Mouse (Mus musculus) left cerebral cortex, adult 18-20 months (tissue): Measurements from ENCODE around the gene Slpi. TPM values are rescaled to one million over a fixed set of nuclear protein-coding genes. Genes with fewer than 3 reads are reported as not detected.
"Not testable (repeated sequence)": the region's sequence is repeated elsewhere in the genome, so short reads cannot be mapped to it uniquely, and the experiment has no call there.

Experiments used
- DNase-seq, 2 experiments: peaks; one replicate each; pipeline ENCODE4 v3.0.0; 2021 to 2022; ENCODE audit warnings: low spot score in 2 of 2, mixed read lengths in 1 of 2
- total RNA-seq, 2 experiments: library from RNA; stranded (reverse); gene quantifications; 2 replicates each; pipeline ENCODE4 v1.2.3; 2021

Gene Slpi
- total RNA-seq, 2 experiments from 2014 or later: 0.82 TPM; not detected in 1

DNA sequence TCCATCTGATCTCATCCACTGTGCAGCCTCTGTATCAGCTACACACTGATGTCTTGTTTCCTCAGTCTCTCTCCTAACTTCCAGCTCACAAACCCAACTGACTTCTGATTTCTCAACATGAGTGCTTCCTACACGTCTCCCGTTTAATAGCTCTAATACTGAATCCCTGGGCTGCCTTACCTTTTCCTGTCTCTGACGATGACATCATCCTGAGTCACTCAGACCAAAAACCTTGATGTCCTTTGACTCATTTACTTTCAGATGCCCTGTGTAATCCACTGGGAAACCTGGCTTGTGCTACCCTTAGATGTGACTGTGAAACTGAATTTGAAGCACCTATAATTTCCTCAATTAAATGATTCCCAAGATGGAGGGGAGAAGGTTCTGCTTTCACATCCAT, 5.9 kb downstream of the Slpi start:
- DNase-seq: no peak

DNA sequence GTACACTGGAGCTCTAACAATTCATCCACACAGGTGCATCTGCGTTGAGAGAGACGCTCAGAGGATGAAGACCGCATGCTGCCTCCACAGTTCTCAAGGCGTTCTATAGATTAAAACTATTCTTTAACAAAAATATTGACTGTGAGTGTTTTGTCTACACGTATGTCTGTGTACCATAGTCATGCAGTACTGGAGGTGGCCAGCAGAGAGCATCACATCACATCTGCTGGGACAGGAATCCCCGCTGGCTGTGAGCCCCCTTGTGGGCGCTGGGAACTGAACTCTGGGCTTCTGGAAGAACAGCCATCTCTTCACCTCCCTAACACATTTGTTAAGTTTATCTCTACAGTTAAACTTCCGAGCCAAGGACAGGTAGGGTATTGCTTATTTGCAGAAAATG, 7.2 kb downstream of the Slpi start:
- DNase-seq: no peak

DNA sequence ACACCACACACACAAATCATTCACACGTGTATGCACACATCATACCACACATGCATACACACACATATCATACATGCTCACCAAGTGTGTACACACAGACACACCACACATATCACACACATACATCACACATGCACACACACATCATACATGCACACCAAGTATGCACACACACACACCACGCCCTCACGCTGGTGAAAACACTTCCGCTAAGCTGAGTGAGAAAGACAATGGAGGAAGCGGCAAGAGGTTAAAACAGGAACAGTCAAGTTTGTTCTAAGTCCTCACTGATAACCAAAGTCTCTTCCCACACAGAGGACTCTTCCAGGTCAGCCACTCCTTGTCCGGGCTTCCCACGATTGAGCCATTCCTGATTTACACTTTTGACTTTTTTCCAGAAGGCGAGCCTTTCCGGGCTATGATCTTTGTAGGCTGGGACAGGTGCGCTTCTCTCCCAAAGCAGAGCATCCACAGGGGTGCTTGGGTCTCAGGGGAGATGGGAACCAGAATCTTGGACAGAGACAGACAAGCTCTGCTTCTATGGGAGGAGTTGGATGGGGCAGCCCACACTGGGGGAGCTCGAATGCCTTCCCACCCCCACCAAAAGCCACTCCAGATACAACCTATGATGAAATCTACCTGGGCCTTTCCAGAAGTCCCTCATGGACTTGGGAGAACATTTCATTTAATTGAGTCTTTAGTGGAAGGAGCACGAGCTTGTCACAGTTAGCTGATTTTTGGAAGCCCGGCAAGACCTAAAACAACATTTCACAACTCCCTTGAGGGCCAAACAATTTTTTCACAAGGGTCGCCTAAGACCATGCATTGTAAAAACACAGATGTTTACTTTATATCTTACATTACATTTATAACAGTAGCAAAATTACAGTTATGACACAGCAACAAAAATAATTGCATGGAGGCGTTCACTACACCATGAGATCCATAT, 11.1 kb downstream of the Slpi start:
- DNase-seq: no peak

DNA sequence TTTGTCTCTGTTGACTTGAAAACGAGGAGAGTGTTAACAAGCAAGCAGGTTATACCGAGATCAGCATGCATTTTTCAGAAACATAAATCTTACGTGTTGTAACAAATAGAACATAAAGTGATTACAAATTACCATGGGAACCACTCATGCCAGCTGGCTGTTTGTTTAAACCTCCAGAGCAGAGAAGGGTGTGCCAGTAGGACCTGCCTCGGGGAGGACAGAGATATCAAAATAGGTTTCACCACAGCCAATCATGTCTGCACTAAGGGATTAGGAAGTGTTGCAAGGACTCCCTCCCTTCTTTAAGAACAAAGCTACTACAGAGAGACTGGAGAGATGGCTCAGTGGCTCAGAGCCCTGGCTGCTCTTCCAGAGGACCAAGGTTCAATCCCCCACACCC, 15.7 kb downstream of the Slpi start:
- DNase-seq: no peak

DNA sequence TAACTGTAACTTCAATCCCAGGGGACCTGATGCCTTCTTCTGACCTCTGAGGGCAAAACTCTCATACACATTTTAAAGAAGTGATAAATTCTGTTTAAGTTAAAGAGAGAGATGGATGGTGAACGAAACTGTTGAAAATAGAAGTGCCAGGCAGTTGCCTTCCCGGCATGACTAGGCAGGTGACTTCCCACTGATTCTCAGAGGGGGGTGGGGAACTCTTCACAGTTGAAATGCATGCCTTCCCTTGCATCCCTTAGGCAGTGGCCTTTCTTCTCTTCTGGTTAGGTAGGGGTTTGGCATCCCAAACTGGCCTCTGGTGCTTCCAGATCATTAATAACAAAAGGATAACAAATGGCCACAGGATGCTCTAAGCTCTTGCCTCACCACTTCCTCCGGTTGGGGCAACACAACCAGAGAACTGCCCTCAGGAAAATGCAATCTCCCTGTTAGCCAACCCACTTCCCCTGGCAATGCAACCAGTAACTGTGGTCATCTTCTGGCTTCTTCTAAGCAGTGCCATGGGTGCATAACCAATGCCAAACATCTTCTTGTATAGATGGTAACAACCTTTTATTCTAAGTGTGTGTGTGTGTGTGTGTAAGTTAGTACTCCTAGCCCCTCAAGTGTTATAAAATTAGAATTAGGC, 16.4 kb downstream of the Slpi start:
- no peak for DNase-seq

DNA sequence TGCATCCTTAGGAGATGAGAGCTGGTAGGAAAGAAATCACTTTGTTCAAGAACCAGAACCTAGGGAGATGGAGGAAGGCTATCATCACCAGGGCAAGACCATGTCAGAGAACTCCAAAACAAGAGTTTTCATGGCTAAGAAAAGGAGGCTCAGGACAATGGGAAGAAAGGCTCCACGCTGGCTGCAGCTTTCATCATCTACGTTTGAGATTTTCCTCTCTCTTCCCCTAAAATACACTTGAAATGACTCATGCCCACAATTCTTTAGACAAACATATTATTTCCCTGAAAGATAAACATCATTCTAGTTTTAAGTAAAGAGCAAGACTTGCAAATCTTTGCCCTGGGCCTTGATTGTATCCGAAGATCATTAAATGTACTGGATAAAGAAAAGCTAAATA, 17.5 kb downstream of the Slpi start:
- DNase-seq: no peak

DNA sequence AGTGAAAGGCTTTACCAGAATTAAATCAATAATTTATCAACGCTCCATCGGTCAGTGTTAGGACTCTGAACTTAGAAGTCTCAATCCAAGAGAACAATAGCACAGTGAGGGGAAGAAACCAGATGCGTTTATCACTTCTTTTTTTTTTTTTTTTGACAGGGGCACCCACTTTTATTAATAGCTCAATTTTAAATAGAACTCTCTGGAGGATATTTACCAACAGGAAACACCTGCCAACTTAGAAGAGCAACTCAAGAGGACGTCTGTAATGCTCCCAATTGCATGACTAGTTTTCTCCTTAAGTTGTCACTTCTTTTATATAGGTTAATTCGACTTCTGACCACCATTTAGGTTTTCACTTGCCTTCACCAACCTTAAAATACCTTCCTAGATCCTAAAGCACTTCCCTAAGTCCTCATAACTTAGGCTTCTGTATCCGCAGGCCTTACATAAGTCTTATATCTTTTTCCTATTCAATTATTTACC, 20.2 kb downstream of the Slpi start:
- DNase-seq: no peak

DNA sequence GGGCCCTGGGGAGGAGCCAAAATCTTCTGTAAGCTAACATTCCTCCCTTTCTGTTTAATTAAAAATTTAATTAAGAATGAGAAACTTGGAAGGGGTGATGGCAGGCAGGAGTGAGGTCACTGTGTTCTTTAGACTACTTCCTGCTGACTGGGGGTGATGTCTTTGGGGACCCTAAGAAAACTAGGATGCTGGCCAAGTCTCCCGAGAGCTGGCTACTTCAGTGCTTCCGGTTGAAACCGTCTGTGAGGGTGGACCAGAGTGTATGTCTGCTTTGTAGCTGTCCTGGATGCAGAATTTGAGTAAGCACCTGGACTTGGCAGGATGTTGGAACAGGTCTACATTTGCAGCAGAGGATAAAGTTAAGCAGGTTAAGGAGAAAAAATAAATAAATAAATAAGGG, 21.9 kb downstream of the Slpi start:
- DNase-seq: no peak

DNA sequence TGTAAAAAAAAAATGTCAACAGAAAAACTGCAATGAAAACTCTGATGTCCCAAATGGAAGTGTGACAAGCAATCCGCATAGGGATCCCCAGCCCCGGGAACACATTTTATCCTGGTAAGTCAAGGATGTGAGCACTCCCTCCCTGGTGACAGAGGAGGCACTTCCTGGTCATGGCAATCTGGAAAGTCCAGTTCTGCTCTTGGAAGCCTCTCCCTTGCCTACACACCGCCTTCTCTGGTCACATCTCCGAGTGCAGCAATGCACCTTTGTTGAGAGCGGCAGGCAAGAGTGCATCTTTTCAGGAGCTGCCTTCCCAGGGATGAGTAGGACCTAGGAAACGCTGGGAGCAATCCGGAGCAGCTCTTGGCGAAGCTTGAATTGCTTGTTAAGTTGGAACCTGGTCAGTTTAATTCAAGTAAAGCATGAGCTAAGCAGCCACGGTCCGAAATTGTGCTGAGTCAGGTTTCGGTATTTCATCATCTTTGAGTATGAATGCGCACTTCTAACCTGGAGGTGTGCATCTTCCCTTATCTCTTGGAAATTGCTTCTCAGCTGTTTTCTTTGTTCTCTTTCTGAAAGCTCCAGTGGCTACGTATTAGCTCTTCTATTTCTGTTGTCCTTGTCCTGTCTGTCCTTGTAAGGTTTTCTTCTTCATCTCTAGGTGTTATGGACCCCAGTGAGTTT, 27.8 kb downstream of the Slpi start:
- DNase-seq: no peak

DNA sequence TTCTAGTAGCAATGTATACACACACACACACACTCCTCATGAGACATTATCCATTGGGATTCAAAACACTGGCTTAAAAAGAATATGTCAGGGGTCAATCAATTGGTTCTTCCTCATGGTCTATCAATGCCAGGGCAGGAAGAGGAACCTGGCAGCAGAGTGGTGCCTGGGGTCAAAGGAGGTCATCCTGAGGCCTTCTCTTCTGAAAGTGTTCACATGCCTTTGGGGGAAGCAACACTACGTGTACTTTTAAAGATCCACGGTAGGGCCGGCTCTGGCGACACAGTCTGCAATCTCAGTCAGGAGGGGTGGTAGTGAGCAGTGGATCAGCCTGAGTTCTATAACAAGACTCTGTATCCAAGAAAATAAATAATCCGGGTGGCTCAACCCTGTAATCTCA, 29.2 kb downstream of the Slpi start:
- DNase-seq: no peak

DNA sequence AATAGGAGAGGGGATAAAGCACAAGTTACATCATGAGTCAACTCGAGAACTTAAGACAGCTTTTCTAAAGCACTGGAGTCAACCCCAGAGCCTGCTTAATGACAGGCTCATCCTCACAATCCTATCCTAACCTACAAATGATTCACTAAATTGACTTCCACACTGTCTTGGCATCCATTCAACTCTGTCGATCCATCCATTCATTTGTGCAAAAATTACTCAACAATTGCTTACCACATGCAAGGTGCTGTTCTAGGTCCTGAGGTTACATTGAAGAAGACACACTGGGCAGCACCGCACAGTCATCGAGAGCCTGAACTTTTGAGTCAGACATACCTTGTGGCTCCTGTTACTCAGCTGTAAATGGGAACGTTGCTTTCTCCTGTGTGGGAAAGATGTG, 29.9 kb downstream of the Slpi start:
- DNase-seq: no peak

DNA sequence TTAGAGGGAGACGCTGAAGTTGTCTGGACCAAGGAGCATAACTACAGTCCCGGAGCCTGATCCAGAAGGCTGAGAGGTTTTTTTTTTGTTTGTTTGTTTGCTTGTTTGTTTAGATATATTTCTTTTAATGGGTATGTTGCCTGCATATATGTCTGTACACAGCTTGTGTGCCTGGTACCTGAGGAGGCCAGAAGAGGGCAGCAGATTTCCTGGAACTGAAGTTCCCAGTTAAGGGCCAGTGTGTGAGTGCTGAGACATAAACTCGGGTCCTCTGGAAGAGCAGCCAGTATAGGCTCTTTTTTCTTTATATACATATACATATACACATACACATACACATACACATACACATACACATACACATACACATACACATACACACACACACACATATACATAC, 30.5 kb downstream of the Slpi start:
- DNase-seq: no peak

DNA sequence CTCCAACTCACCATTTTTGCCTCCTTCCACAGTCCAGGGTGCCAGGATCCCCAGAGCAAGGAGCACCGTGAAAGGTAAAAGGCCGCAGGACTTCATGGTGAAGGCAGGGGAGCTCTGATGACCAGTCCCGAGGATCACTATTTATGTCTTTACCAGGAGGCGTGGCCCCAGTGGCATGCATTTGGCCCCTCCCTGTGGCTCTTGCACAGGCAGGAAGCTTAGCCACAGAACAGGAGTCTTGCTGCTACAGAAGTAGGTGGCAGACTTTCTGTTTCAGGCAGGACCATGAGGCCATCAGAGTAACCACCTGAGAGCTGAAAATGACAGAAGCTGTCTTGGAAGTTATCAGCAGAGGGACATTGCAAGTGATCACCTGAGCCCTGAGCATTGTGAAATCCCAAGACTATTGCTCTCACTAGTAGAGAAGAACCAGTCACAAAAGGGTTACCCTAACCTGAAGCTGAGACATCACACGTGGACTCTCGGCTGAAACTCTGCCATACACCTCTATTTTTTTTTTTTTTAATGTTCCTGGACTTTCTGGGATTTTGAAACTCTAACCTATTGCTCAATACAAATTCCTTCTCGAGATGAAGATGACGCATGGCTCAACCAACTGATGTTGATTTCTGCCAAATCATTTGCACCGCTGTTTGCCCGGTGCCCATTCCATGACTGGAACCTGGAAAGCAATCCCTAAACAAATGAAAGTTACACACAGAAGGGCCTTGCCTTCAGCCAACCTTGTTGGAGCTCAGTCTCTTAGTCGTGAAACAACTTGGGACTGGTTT, 32.5 kb downstream of the Slpi start:
- DNase-seq: no peak

DNA sequence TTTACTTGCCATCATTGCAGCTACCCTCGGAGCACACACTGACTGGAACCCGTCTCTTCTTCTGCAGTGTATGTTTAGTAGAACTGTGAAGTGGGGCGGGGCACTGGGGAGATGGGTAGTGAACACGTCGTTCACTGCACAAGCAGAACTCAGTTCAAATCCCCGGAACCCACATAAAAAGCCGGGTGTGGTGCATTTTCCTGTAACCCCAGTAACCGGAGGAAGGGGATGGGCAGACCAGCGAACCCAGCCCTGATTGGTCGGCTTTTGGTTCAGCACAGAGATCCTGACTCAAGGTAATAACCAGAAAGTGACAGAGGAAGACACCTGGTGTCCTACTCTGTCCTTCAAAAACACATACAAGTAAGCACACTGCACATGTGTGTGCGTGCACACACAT, 35.5 kb downstream of the Slpi start:
- DNase-seq: no peak

DNA sequence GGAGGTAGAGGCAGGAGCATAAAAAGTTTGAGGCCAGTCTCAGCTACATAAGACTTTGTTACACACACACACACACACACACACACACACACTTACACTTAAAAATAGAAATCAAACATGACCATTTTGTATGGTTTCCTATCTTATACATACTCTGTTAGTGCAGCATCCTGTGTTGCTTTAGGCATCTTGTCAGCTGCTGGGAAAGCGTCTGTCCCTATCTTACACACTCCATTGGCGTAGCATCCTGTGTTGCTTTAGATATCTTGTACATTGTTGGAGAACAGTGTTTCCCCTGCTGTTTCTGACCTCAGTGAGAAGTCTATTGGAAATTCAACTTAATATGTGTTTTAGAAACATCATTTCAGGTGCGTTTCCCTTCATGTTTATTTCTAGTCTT, 36.2 kb downstream of the Slpi start:
- no peak for DNase-seq

DNA sequence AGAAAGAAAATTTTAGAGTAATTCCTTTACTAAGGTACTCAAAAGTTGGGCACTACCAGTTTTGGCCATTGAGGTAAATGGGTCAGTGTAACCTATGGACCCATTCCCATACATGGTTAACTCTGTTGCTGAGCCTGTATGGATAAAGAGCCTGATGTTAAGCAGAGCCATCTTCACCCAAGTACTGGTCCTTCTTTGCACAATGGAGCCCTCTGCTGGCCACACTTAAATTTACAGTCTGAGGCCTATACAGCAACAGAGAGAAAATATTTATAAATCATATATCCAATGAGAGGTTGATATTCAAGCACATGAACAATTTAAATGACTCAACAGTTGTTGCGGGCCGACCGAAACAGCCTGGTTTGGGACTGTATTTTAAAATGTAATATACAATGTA, 39.9 kb downstream of the Slpi start:
- DNase-seq: peak; percentile 7 to 12

DNA sequence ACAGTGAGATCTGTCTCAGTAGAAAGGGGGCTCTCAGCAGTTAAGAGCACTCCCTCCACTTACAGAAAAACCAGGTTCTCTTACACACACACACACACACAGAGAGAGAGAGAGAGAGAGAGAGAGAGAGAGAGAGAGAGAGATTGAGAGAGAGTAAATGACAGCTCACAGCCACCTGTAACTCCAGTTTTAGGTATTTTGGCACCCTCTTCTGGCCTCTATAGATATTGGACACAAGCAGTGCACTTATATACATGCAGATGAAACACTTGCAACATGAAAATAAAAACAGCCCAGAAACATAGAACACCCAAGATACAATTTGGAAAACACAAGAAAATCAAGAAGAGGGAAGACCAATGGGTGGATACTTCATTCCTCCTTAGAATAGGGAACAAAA, 41.2 kb downstream of the Slpi start:
- not testable (repeated sequence) for DNase-seq

DNA sequence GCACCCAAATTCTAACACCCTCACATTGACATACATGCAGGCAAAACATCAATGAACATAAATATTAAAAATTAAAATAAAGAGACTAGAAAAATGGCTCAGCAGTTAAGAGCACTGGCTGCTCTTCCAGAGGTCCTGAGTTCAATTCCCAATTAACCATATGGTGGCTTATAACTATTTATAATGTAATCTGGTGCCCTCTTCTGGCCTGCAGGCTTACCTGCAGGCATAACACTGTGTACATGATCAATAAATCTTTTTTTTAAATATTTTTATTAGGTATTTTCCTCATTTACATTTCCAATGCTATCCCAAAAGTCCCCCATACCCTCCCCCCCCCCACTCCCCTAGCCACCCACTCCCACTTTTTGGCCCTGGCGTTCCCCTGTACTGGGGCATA, 45.2 kb downstream of the Slpi start:
- not testable (repeated sequence) for DNase-seq

DNA sequence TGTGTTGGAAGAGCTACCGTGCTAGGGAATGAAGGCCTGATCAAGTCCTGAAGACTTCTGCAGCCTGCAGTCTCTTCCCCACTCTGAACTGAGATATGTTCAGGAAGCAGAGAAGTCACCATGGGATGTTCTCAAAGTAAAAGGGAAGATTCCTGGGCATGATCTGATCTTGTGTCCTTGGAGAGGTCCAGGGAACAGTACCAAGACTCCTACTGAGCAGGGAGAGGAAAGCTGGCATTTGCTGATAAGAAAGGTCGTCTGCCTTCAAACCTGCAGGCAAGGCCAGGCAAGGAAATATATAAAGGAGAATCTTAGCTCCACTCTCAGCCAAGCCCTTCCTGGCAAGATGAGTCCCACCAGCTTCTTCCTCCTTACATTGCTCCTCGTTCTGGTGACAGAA, 56.5 kb downstream of the Slpi start, which contains the start of gene Svs5:
TSS of gene Svs5 (plus strand) at position 301 of the 400 bp plus-strand sequence.
- DNase-seq: not testable (repeated sequence)

DNA sequence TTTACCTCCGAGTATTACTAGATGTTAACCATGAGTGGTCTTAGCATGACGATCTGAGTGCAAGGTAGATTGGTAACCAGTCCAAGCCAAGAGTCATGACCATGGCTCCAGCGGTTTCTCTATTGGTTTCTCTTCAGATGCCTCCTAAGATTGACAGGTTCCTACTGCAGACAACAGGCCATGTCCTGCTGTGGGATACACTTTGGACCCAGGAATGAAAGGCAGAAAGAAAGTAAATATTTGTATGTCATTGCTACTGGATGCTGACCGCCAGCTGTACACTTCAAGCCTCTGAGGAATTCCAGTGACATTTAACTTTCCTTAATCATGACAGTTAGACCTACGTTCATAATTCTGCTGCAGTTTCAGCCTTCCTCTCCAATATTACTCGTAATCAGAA, 67.9 kb downstream of the Slpi start:
- no peak for DNase-seq

DNA sequence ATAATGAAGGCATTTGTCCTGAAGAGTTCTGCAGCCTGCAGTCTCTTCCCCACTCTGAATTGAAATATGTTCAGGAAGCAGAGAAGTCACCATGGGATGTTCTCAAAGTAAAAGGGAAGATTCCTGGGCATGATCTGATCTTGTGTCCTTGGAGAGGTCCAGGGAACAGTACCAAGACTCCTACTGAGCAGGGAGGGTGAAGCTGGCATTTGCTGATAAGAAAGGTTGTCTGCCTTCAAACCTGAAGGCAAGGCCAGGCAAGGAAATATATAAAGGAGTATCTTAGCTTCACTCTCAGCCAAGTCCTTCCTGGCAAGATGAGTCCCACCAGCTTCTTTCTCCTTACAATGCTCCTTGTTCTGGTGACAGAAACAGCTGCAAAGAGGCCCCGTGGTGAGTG, 72.4 kb downstream of the Slpi start, which contains the start of gene Svs6:
TSS of gene Svs6 (plus strand) at position 301 of the 400 bp plus-strand sequence.
- not testable (repeated sequence) for DNase-seq
